ENCODE assay signal across 7 mouse cellular contexts in genomic region chr2:158642587-158642986, GRCm38 (mm10). TPM values are rescaled to one million over a fixed set of nuclear protein-coding genes. Genes with fewer than 3 reads are reported as not detected.
"Had no signal": no experiment of that assay in that cellular context is flagged by ENCODE, and none has a peak within 500 bp of the region (broad histone marks: within the 10 kb centered on the region; RNA-seq: fewer than 3 reads in every experiment).

No protein-coding gene starts in this region.

- H3K27ac ChIP-seq: midbrain, embryonic 10.5 days; midbrain, embryonic 12.5 days; neural tube, embryonic 13.5 days; neural tube, embryonic 15.5 days had no signal

- H3K4me3 ChIP-seq: midbrain, embryonic 10.5 days; midbrain, embryonic 12.5 days; myocyte; neural tube, embryonic 13.5 days; neural tube, embryonic 15.5 days had no signal

RNA-seq across cellular contexts. Expression of gene Slc32a1, which starts 32.0 kb away (rescaled TPM):
- total RNA-seq: megakaryocyte, adult 5-6 weeks; megakaryocyte-erythroid progenitor cell, adult 5-6 weeks had no signal
